Mouse (Mus musculus): ENCODE results near the gene Atp6v1f.

DNA sequence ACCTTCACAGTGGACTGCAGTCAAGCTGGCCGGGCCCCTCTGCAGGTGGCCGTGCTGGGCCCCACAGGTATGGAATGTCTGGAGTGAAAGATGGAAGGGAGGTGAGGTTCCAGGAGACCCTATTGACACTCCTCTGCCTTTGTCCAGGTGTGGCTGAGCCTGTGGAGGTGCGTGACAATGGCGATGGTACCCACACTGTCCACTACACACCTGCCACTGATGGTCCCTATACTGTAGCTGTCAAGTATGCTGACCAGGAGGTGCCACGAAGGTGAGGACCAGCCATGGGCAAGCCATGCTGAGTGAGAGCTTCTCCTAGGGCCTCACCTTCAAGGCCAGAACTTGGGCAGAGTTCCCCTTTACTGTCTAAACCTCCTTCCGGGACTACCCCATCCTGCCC lies 16.9 kb upstream of the Atp6v1f start:
- TF ChIP-seq MEF2A (IDR thresholded peaks at IDR 0.05; ENCODE audit: extremely low read depth, insufficient replicate concordance, low read depth, low read length, poor library complexity, severe bottlenecking): no peak
- no peak for TF ChIP-seq CTCF (IDR thresholded peaks at IDR 0.05 in 2 of 3, conservative IDR thresholded peaks at IDR 0.05 in 1 of 3; ENCODE audit: control insufficient read depth in 1 of 3, insufficient read depth in 1 of 3, low read depth in 2 of 3, low read length in 3 of 3, poor library complexity in 1 of 3, severe bottlenecking in 1 of 3)
